Mouse (Mus musculus) frontal cortex, postnatal 36 days (tissue): ENCODE measurements at regions not wholly inside any gene's neighbourhood (a gene's known extent, or its start where the extent isn't known, plus 50 kb on each side); places are given as distances from the start of the nearest gene placed in this dataset.
A peak's percentile ranks its signal among the peaks of the same experiment; 100 is the strongest.

Source experiments
- DNase-seq, 2 experiments: peaks; one replicate each; pipeline ENCODE4 v3.0.0; 2022; ENCODE audit warnings: low spot score in 2 of 2

GRCm38 (mm10) chr3:124986930-124987329 is 406.0 kb upstream of the 1700003H04Rik start:
- no peak for DNase-seq

GRCm38 (mm10) chr3:124986515-124986914 is 405.6 kb upstream of the 1700003H04Rik start:
- DNase-seq = no peak

DNA sequence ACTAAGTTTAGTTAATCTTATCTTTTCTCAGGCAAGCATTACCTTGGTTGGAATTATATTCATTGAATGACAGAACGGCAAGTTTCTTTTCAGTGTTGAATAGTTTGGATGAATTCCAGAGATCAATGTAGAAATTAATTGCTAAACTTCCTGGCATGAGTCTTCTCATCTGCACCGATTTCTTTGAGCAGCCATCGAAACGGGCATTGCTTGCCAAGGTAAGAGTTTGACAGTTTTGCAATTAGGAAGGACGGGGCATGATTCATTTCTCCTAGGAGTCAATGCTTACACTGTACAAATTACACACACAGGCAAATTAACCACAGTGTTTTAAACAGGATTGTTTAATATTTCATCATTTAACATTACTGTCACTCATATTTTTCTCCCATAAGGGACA is 404.5 kb upstream of the 1700003H04Rik start:
- no peak for DNase-seq

DNA sequence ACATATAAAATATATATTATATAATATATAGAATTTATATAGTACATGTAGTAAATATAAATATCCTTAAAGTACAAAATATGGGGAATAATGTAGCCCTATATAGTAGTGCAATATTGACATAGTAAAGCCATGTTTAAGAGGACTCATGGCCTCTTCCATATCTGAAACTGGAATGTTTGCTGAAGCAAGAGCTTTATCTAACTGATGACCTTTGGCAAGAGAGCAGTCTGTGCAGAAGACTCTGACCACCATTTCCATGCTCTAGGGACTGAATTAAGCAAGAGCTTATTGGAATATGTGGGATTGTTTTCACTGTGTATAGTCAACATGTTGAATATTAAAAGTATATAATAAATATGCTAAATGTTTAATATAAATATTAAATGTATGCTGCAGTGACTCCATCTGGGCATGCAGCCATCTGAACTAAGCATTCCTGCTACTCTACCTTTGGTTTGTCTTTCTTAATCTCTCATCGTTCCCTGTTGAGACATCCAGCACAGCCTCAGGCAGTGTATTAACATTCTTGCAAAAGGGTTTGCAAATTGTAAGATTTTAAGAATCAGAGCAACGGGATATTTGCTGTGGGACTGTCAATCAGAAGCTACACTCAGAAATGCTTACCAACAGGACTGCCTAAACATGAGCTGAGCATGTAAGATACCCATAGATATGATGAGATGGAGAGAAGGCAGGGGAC is 354.4 kb upstream of the 1700003H04Rik start:
- DNase-seq = no peak

DNA sequence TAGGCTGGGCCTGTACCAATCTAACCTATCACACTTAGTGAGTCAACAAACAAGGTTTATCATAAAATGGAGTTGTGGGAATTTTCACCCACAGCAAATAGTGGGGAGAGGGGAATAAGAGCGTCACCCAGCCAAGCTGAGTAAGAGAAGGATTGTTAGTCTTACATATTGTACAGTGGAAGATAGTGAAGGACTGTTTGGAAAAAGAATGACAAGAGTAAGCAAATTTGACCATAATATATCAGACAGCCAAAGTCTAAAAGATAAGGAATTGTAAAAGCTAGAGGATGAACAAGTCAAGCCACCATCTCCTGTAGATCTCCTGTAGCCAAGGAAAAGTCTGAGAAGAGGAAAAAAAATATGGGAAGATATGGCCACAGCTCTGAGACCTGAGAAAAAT is 351.8 kb upstream of the 1700003H04Rik start:
- DNase-seq = no peak

GRCm38 (mm10) chr3:124930773-124931607 is 350.1 kb upstream of the 1700003H04Rik start:
- peak; percentile 13 to 30 for DNase-seq

- no peak for DNase-seq
These were observed 328.0 kb upstream of the 1700003H04Rik start for GRCm38 (mm10) chr3:124908925-124909324.
